Mouse (Mus musculus) ES-Bruce4 (cell line): ENCODE data around the gene Ankrd6.
"Not testable (repeated sequence)": the region's sequence is repeated elsewhere in the genome, so short reads cannot be mapped to it uniquely, and the experiment has no call there.

Experiments used
- EP300 ChIP-seq: IDR thresholded peaks from 2 replicates; pipeline ENCODE4 v1.6.1; 2011; ENCODE audit warnings: low read depth, low read length; ENCODE audit not compliant: insufficient read depth
- POLR2A ChIP-seq: IDR thresholded peaks from one replicate; pipeline ENCODE4 v1.8.1; 2011; ENCODE audit warnings: low read length; ENCODE audit not compliant: insufficient read depth

DNA sequence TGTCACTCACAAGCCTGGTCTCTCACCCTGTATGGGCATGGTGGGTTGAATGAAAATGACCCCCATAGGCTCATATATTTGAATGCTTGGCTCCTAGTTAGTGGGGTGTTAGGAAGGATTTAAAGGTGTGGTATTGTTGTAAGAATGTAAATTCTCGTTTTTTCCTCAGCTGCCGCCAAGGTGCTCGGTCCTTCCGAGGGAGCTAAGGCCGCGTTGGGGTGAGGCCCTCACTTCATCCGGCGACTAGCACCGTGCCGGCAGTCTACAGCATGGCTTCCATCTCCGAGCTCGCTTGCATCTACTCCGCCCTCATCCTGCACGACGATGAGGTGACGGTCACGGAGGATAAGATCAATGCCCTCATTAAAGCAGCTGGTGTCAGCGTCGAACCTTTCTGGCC lies 14.0 kb upstream of the Ankrd6 start:
- not testable (repeated sequence) for TF ChIP-seq POLR2A, EP300
